Mouse (Mus musculus): ENCODE results near the gene Fbp1.

DNA sequence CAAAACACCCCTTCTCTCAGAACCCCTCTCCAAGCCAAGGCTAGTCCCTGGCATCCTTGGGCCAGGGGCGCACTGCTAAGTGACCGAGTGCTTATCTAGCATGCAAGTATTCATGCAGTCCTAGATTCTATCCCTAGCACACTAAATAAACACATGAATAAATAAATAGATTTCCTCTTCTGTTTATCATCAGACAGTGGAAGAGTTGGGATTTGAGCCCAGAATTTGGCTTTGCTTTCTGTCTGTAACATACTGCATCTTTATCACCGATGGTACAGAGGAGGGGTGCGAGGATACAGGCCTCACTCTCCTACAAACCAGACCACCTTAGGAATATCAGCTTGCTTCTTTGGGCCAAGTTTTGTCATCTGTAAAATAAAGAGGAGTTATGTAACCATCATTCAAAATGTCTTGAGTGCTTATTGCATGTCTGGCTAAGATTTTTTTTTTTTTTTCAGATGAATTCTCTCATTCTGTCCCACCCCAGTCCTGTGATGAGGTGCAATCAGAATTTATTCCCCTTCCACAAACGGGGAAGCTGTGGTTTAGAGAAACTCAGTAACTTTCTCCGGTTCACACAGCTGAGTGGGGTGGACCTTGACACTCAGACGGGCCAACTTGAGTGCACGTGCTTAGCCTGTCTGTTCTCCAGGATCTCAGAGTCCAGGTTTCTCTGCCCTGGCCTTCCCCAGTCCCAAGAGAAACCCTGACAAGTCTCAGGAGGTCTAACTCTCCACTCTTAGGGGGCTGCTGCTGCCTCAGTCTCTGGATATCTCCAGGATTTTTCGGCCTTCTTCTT is 5.2 kb upstream of the Fbp1 start:
- no peak for TF ChIP-seq CTCF (IDR thresholded peaks at IDR 0.05; ENCODE audit: low read depth)
- TF ChIP-seq EP300 (IDR thresholded peaks at IDR 0.05; ENCODE audit: low read depth), result no peak

Data from liver, embryonic 14.5 days (tissue).